Mouse (Mus musculus) lung, adult 2 months (tissue): ENCODE data around the gene Thrb.

Source experiments
- CTCF ChIP-seq: fragments of 200-500 bp; IDR thresholded peaks from 2 replicates; pipeline ENCODE4 v1.5.1; 2011; ENCODE audit warnings: mild to moderate bottlenecking, low read length, control low read depth; ENCODE audit not compliant: insufficient read depth
- POLR2A ChIP-seq: fragments of 200-500 bp; IDR thresholded peaks from 2 replicates; pipeline ENCODE4 v1.6.1; 2011; ENCODE audit warnings: low read depth, mild to moderate bottlenecking, control low read depth, low read length, borderline replicate concordance; ENCODE audit errors: extremely low read depth

GRCm38 (mm10) chr14:18001886-18002285, 341.8 kb downstream of the Thrb start:
- TF ChIP-seq POLR2A (no peak), CTCF (no peak)
